Mouse (Mus musculus) retina, adult 2 months (tissue): ENCODE results near the gene Gm3043.
"Not testable (repeated sequence)": the region's sequence is repeated elsewhere in the genome, so short reads cannot be mapped to it uniquely, and the experiment has no call there.

Source experiments
- DNase-seq: peaks from one replicate; pipeline ENCODE4 v3.0.0-alpha.2; 2012; ENCODE audit warnings: low read depth, low spot score

The Gm3043 gene

GRCm38 (mm10) chr14:3688483-3688882 lies at the start of gene Gm3043:
TSS of gene Gm3043 (plus strand) at chr14:3688783.
- DNase-seq, result not testable (repeated sequence)

DNA sequence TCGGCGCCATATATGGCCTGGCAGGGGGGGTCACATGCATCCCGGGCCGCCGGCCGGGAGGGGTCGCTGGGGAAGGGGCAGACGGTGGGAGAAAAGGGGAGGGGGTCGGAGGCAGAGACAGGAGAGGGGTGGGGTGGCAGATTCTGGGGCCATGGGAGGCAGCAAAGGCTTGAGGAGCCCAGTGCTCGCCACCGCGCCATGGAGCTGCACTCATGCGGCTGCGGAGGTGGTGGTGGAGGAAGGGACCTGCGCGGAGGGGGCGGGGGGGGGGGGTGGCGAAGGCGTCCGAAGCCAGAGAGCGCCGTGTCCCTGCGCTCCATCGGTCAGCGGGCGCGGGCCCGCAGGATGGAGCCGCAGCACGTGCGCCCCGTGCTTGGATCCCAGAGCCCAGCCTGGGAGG lies 36.9 kb upstream of the Gm3043 start, which contains the start of gene Gm3020:
Gene Gm3020 (plus strand): TSS at position 301 of the 400 bp plus-strand sequence.
- not testable (repeated sequence) for DNase-seq
